Mouse (Mus musculus) spleen, postnatal 10 days (tissue): ENCODE data around the gene Elp6.

Experiments
- DNase-seq, 2 experiments: peaks; one replicate each; pipeline ENCODE4 v3.0.0; 2021 to 2022; ENCODE audit warnings: low spot score in 2 of 2

Elp6 gene

DNA sequence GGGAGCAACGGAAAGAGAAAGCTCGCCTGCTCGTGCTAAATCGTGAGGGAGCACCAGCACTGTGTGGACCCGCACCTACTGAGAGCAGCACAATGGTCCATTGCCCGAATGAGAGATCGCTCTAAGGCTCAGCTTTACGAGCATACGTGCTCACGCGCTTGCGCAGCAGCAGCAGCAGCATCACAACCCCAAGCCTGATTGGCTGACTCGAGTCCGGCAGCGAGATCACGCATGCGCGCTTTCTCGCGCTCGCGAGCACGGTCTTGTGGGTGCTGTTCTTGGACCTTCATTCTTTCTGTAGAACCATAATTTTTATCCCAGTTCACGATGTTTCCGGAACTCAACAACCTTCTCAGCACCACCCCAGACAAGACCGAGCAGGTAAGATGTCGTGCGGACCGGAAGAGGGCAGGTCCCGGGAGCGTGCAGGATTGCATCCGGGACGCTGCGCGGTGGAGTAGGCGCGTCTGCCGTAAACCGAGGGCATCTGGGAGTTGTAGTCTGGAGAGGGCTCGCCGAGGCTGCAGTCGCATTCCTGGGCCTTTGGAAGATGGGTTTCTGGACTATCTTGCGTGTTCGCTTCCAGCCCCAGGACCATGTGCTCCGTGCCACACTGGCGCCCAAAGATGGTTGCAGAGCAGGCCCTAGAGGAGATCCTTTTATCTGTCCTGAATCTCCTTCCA is at the start of gene Elp6:
TSS of gene Elp6 (plus strand) at position 205 of the 683 bp plus-strand sequence.
- peak; percentile 91 for DNase-seq

DNA sequence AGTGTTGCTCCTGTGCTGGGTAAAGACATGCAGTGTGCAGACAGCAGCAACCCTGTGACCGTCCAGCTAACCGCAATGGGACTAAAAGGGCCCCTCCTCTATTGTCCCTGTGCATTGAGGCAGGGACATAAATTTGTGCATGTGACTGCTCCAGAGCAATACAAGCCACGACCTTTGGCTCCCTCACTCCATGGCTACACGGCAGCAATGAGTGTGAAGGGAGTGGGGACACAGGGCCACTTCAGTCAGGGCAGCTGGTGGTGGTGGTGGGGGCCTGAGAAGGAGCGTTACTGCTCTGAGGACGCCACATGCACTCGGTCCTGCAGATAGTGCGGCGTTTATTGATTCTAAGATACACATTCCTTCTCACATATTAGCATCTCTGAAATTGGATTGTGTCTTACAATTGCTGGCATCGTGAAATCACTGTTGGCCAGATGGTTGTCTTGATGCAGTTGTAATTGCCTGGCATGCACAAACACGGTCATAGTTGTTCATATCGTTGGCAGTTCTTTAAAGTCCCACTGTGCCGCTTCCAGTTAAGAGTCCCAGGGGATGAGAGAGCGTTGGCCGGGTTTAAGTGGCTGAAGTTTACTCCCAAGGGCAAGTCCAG is 49.5 kb upstream of the Elp6 start:
- DNase-seq: no peak

DNA sequence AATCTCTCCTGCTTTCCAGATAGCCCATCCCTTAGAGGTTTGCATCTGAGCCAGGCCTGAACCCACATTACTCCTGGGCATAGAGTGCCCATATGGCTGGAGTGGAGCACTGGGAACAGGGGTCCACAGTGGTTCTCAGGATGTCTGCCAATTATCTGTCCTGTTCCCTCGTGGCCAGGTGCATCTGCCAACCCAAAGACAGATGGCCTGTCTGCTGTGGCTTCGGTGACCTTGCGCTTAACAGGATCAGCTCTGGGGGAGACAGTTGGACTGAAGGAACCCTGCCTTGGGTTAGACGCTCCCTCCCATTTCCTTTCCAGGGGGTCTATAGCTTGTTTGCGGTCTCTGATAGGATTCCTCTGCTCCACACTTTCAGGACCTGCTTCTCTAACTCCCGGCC is 46.3 kb upstream of the Elp6 start:
- DNase-seq: no peak

DNA sequence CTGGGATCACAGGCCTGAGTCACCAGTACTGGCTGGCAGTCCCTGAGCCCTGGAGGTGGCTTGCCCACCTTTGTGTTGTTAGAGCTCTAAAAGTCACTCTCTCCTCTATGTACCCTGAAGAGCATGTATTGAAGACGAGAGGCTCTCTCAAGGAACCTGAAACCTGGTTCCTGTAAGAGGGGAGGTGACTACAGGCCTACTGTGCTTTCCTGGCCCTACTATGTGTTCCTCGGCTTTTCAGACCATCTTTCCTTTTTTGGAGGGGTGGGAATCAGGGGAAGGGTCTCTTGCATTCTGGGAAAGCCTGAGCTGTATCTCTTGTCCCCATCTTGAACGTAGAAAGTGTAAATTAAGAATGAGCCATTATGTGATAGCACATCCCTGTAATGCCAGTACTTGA is 45.9 kb upstream of the Elp6 start:
- DNase-seq: no peak

DNA sequence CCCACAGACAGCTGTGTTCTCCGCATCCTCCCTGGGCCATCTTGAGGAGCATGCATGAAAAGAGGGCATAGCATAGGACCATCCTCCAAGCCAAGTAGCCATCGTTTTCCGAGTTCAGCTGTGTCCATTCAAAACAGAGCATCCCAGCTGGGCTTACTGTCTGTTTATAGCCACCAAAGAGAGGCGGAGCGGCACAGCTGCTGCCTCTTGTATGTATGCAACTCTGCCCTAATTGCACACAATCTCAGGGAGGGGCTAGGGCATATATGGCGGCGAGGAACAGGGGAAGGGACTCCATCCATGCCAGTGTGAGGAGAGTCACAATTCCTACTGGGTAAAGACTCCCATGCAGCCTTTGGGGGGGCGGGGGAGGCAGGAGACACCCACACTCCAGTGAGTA is 41.8 kb upstream of the Elp6 start:
- no peak for DNase-seq

DNA sequence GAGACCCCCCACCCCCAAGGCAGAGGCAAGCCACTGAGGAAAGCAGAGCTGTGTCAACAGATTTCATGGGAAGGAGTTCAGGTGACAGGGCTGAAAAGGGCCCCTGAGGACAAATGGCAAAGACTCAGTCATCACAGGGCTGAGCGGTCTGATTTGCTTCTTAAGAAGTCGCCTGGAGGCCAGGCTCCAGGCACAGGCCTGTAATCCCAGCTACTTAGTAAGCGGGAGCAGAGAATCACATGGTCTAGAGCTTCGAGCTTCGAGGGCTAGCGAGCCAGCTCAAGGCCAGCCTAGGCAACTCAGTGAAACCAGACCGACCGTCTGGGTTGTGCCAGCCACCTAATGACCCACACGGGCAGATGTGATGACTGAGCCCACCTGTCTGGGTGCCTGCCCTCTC is 40.0 kb upstream of the Elp6 start:
- DNase-seq: no peak

DNA sequence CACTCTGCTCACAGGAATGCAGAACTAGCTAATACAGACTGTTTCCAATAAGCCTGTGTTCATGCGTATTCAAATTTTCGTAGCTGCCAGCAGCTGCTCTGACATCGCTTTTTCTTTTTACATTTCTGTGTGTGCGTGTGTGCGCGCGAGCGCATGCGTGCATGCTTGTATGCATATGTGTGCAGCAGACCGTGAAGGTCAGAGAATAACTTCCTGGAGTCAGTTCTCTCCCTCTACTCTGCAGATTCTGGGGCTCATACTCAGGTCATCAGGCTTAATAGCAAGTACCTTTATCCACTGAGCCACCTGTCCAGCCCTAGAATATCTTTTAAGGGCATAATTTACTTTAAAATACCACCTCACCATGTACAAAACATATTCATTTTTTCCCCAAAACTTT is 36.6 kb upstream of the Elp6 start:
- DNase-seq: no peak

DNA sequence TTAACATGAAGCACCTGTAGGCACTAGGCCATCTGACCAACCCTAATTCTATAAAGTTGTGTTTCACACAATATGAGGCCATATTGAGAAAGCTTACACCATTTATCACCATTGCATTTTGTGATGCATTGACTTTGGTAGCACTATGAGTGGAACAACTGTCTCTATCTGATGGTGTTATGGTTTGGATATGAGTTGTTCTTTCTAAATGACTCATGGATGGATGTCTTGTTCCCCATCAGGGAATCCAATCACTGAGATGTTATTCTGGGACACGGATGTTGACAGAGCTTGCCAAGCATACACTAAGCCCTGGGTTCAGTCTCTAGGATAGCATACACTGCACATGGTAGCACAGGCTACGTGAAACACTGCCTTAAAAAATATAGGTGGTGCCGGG is 32.6 kb upstream of the Elp6 start:
- DNase-seq: no peak

DNA sequence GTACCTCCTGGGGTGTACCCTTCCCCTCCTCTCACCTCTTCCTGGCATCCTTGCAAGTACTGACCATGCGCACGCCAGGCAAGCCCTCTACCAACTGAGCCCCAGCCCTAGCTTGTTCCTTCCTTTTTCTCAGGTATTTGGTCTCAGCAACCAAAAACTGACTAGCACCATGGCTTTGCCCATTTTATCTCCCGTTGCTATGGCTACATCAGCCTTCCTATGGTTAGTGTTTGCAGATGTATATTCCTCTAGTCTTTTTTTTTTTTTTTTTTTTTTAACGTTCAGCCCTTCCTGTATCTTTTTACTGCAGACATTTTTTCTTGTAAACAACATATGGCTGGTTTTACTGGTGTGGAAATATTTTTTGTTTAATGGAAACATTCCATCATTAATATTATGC is 31.5 kb upstream of the Elp6 start:
- DNase-seq: no peak

DNA sequence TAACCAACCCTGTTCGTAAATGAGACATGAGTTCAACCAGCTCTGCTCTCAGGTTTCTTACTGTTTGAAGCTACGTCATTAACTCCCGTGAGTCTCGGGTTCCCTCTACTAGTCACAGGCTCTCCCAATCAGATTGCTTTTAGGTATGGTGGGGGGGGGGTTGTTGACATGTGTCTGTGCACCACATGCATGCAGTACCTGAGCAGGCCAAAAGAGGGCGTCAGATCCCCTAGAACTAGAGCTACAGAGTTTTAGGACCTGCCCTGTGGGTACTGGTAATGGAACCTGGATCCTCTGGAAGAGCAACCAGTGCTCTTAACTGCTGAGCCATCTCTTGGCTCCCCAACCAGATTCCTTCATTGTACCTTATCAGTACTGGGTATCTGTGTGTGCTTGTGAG is 29.1 kb upstream of the Elp6 start:
- DNase-seq: peak in 1 of 2 experiments; percentile 39

DNA sequence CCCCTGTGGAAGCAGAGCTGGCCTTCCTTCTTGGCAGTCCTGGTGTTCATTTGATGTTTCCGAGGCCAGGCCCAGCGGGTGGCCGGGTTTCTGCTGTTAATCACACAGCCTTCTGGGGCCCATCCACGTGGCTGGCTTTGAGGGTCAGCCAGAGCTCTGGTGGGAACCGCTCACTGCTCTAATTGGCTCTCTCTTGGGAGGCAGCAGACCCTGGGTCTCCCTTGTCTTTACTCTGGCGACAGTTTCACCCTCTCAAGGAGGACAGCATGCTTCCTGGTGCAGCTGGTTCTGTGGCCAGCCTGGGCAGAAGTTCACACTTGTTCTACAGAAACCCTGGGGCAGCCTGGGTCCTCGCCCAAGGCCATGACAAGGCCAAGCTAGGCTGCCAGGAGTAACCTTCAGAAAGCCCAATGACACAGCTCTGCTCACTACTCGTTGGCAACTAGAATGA is 27.5 kb upstream of the Elp6 start:
- no peak for DNase-seq

DNA sequence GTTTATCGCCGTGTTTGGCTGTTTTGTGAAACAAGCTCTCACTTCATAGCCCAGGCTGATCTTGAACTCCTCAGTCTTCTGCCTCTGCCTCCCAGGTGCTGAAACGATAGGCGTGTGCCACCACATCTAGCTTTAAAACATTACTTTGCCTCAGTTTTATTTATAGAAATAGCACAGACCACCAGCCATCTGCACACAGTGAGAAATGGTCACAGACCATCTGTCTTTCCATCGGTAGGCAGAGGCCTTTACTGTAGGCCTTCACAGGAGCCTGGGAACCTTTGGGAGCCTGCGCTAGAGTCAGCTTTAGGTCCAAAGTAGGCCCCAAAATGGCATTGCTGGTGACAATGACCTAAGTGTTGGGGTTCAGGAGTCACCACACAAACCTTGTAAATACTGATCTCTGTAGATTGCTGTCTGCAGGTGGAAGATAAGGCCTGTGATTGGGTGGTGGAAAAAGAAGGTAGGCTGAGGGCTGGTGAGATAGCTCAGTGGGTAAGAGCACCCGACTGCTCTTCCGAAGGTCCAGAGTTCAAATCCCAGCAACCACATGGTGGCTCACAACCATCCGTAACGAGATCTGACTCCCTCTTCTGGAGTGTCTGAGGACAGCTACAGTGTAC is 20.8 kb upstream of the Elp6 start:
- no peak for DNase-seq

DNA sequence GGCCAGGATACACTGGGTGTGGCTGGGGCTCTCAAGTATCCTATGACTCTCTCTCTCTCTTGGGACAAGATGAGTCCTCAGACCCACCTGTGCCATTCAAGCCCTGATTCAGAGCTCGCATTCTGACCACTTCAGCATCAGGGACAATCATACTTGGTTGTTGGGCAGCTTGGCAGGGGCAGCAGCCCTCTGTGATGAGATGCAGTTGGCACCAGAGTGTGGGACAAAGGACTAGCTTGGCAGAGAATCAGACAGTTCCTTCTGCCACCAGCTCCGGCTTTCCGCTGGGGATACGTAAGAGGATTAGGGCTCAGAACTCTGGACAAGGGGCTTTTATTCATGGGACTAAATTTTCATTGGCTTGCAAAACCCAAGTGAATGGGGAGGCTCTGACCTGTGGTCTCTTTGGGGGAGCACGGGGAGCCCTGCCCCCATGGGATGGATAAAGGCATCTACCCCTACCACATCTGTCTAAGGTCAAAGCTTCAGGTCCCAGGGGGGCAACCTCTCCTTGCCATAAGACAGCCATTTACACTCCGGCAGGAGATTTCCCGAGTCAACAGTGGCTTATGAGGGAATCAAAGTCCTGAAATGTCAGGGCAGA is 17.6 kb upstream of the Elp6 start:
- no peak for DNase-seq

DNA sequence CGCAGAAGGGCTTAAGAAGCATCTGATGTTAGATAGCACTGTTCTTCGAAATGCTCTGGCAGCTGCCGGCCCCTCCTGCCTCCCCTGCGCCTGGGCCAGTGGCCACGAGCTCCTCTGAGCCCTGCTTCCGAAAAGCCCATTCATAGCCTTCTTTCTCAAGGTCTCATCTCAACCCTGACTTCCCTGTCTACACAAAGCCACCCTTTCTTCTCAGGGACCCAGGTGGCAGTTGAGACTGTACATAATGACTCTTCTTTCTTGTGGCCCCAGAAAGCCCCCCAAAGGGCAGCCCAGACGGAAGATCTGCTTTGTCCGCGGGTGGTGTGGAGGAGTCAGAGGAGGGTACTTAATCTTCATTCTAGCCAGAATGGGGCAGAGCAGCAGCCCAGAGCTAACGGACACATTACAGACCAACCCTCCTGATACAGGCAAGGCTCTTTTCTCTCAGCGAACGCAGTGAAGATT is 11.7 kb upstream of the Elp6 start:
- DNase-seq: no peak

DNA sequence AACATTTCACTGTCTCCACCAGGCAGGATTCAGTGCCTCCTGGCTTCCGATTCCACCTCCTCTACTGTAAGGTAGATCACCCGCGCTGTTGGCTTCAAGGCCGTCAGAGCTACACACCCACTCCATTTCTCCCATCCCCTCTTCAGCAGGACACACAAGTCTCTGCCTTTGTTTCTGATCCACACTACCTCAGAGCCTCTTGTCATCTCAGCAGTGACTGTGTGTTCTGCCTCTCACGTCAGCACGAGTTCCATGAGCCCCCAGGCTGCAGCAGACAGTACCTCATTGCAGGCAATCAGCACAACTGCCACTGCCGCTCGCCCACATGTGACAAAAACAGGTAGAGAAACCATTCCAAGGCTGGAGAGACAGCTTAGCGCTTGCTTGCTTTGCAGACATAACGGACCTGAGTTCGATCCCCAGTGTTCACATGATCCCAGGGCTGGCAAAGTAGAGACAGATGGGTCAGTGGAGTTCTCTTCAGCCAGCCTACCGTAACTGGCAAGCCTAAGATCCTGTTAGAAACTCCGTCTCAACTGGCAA is 11.0 kb upstream of the Elp6 start:
- no peak for DNase-seq

DNA sequence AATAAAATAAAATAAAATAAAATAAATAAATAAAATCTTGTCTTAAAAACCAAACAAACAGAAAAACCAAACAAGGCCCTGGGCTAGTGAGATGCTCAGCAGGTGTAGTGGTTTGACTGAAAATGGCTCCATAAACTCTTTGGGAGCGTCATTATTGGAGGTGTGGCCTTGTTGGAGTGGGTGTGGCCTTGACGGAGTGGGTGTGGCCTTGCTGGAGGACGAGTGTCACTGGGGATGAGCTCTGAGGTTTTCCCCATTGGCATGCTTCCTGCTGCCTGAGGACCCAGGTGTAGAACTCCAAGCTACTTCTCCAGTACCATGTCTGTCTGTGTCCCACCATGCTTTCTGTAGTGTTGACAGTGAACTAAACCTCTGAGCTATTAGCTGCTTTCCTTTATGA is 10.2 kb upstream of the Elp6 start:
- DNase-seq: no peak

DNA sequence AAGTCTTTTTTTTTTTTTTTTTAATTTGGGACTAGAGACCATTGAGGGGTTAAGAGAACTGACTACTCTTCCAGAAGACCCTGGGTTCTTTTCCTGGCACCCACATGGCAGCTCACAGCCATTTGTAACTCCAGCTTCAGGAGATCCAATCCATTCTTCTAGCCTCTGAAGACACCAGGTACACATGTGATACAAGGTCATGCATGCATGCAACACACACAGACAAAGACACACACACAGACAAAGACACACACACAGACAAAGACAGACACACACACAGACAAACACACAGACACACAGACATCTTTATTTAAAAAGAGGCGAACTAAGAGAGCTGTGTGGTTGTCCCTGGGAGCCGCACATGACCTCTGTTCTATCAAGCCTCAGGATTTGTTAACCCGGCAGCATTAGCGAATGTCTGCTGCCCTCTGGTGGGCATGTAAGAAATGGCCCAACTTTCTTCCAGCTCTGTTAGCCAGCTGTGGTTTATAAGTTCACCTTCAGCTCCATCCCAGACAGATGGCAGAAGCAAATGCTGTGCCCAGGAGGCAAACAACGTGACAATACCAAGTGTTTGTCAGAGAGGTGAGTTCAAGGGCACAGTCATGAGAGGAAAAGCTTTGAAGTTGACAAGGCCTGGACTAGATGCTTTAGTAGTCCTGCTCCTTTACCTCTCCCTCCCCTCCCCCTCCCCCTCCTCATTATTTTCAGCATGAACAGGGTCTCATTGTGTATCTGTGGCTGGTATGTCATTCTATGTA is 7.9 kb upstream of the Elp6 start:
- DNase-seq: peak; percentile 61 to 83

DNA sequence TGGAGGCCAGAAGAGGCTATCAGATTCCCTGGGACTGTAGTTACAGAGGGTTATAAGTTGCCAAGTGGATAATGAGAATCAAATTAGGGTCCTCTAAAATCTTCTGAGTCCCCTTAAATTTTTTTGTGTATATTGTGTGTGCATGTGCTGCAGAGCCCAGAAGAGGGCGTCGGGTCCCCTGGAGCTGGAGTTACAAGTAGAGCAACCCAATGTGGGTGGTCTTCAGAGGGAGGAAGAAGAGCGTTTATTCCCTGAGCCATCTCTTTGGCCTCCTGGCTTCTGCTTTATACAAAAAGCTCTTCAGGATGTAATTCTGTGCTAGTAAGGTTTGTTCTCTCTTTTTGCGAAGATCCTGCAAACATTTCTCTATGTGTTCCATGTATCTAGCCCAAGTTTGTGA is 457 bp upstream of the Elp6 start:
- peak in 1 of 2 experiments; percentile 45 for DNase-seq

DNA sequence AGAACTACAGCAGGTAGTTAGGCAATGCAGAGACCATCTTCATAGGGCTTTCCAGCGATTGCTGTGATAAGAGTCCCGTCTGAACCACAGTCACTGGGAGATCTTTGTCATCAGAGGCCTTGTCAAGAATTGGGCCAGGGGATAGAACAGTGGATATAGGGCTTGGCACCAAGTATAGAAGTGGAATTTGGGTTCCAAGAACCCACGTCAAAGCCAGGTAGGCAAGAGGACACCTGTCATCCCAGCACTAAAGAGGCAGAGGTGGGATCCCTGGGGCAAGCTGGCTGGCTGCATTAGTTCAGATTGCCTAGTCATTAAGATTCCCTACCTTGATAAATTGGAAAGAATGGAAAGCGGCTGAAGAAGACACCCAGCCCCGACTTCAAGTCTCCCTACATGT is 1.4 kb downstream of the Elp6 start:
- DNase-seq: no peak

DNA sequence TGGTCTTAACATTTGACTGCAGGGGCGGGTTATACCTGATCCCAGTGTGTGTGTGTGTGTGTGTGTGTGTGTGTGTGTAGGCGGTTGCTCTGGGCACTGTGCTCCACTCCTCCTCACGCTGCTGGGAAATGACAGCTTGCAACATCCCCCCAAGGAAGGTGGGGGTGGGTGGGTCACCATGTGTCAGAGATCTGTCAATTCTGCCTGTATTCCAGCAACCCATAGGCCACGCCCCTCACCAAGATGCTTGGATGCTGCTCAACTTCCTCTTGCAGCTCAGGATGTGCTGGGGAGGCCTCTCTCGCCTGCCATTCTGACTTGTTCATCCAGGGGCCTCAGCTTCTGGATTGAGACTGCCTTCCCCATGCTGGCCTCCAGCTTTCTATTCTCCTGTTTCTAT is 9.7 kb downstream of the Elp6 start:
- DNase-seq: no peak

DNA sequence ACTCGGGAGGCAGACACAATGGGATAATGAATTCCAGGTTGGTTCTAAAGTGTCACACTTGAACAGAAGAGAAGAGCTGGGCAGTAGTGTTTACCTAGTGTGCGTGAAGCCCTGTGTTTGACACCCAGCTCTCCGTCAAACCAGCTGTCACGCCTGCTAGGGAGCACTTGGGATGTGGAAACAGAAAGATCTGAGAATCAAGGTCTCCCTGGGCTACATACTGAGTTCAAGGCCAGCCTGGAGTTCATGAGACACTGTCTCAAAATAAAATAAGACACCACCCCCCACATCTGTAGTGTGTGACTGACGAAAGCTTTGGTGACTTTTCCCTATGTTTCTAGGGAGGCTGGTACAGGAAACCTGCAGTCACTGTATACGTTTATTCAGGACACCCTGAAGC is 10.4 kb downstream of the Elp6 start:
- no peak for DNase-seq

DNA sequence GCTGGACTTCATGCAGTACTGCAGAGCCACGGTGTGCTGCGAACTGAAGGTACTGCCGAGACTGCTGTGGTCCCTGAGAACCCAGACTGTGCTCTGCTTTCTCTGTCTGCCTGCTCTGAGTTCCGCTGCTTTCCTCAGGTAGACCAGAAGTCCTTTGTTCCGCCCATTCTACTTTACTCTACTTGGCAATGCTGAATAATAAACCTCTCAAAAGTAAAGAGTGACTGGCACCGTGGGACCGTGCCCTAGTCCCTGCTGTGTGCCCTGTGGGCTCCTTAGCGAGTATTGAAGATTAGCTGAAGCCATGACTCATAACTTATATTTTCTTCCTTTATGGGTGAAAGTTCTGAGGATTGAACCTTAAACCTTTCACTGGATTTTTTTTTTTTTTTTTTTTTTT is 10.9 kb downstream of the Elp6 start:
- no peak for DNase-seq
